Mouse (Mus musculus) MN1 (cell line): Measurements from ENCODE around the gene Xpr1.
A peak's percentile ranks its signal among the peaks of the same experiment; 100 is the strongest.

ENCODE experiments used
- DNase-seq: peaks from one replicate; pipeline ENCODE4 v3.0.0-alpha.2; 2016; ENCODE audit warnings: low spot score

Xpr1 gene

GRCm38 (mm10) chr1:155251596-155251995, 165.6 kb downstream of the Xpr1 start:
- no peak for DNase-seq

- DNase-seq, result no peak
Observed at GRCm38 (mm10) chr1:155250531-155251135, 166.6 kb downstream of the Xpr1 start.

- no peak for DNase-seq
Observed at GRCm38 (mm10) chr1:155249896-155250295, 167.3 kb downstream of the Xpr1 start.

- no peak for DNase-seq
Observed at GRCm38 (mm10) chr1:155248041-155248440, 169.2 kb downstream of the Xpr1 start.

- DNase-seq, result no peak
Observed at GRCm38 (mm10) chr1:155247441-155247840, 169.8 kb downstream of the Xpr1 start.

- no peak for DNase-seq
Observed at GRCm38 (mm10) chr1:155245516-155245915, 171.7 kb downstream of the Xpr1 start.

- DNase-seq, result no peak
Observed at GRCm38 (mm10) chr1:155244771-155245211, 172.4 kb downstream of the Xpr1 start.

GRCm38 (mm10) chr1:155243797-155244770, 173.1 kb downstream of the Xpr1 start, which contains the start of gene BC034090:
TSS of gene BC034090 (minus strand) at chr1:155244444.
- DNase-seq, result no peak

- no peak for DNase-seq
Observed at GRCm38 (mm10) chr1:155242488-155242745, 174.8 kb downstream of the Xpr1 start.

- DNase-seq, result no peak
Observed at GRCm38 (mm10) chr1:155241701-155242487, 175.3 kb downstream of the Xpr1 start.

GRCm38 (mm10) chr1:155239962-155240717, 177.1 kb downstream of the Xpr1 start:
- no peak for DNase-seq

GRCm38 (mm10) chr1:155239169-155239568, 178.0 kb downstream of the Xpr1 start:
- DNase-seq, result no peak

- DNase-seq, result no peak
Observed at GRCm38 (mm10) chr1:155238126-155238525, 179.1 kb downstream of the Xpr1 start.

GRCm38 (mm10) chr1:155237390-155237789, 179.8 kb downstream of the Xpr1 start:
- no peak for DNase-seq

- DNase-seq, result peak; percentile 63
Observed at GRCm38 (mm10) chr1:155236306-155237024, 180.8 kb downstream of the Xpr1 start.

- DNase-seq, result no peak
Observed at GRCm38 (mm10) chr1:155235641-155236040, 181.6 kb downstream of the Xpr1 start.

GRCm38 (mm10) chr1:155233931-155234607, 183.1 kb downstream of the Xpr1 start:
- peak; percentile 71 for DNase-seq

GRCm38 (mm10) chr1:155233378-155233777, 183.8 kb downstream of the Xpr1 start:
- no peak for DNase-seq

- DNase-seq, result no peak
Observed at GRCm38 (mm10) chr1:155232786-155233185, 184.4 kb downstream of the Xpr1 start.

GRCm38 (mm10) chr1:155232385-155232784, 184.8 kb downstream of the Xpr1 start:
- no peak for DNase-seq
